Mouse (Mus musculus) embryonic facial prominence, embryonic 11.5 days (tissue): Measurements from ENCODE around the gene Sgms2. TPM values are rescaled to one million over a fixed set of nuclear protein-coding genes. Genes with fewer than 3 reads are reported as not detected.
A peak's percentile ranks its signal among the peaks of the same experiment; 100 is the strongest.

ENCODE experiments used
- ATAC-seq: fragments of 200-750 bp; cut with Nextera tagmentation; replicated peaks from 2 replicates; pipeline ENCODE4 v1.8.0; 2017; ENCODE audit warnings: low read depth; ENCODE audit not compliant: insufficient number of reproducible peaks, low FRiP score, low TSS enrichment
- DNase-seq: peaks from one replicate; pipeline ENCODE4 v3.0.0-alpha.2; 2015; ENCODE audit warnings: low spot score
- H3K27ac ChIP-seq: fragments of 300-500 bp; sonication (generic); replicated peaks from 2 replicates; pipeline ENCODE4 v1.5.1; 2014; ENCODE audit warnings: mild to moderate bottlenecking, low read depth, low read length, control low read depth
- H3K27me3 ChIP-seq: fragments of 300-500 bp; sonication (generic); 2 replicates; pipeline ENCODE4 v1.6.1; 2014; ENCODE audit warnings: mild to moderate bottlenecking, low read length, moderate library complexity, mixed read lengths; ENCODE audit not compliant: control insufficient read depth, insufficient read depth
- H3K36me3 ChIP-seq: fragments of 300-500 bp; sonication (generic); replicated peaks from 2 replicates; pipeline ENCODE4 v1.6.1; 2014; ENCODE audit warnings: low read depth, mild to moderate bottlenecking, low read length, moderate library complexity, mixed read lengths; ENCODE audit not compliant: control insufficient read depth, insufficient read depth
- H3K4me1 ChIP-seq: fragments of 300-500 bp; sonication (generic); 2 replicates; pipeline ENCODE4 v1.6.1; 2014; ENCODE audit warnings: low read length, mixed read lengths; ENCODE audit not compliant: control insufficient read depth, insufficient read depth
- H3K4me2 ChIP-seq: fragments of 300-500 bp; sonication (generic); 2 replicates; pipeline ENCODE4 v1.6.1; 2014; ENCODE audit warnings: low read depth, mild to moderate bottlenecking, control low read depth, low read length, moderate library complexity
- H3K4me3 ChIP-seq: fragments of 300-500 bp; sonication (generic); 2 replicates; pipeline ENCODE4 v1.5.1; 2014; ENCODE audit warnings: low read depth, low read length, control low read depth
- H3K9ac ChIP-seq: fragments of 300-500 bp; sonication (generic); replicated peaks from 2 replicates; pipeline ENCODE4 v1.6.1; 2014; ENCODE audit warnings: mild to moderate bottlenecking, control low read depth, low read length
- H3K9me3 ChIP-seq: fragments of 300-500 bp; sonication (generic); replicated peaks from 2 replicates; pipeline ENCODE4 v1.6.1; 2016; ENCODE audit warnings: mild to moderate bottlenecking, low read length, inconsistent platforms, mixed read lengths; ENCODE audit not compliant: control insufficient read depth
- WGBS: fragments of 180-500 bp; shearing (Covaris S2); extraction: QIAGEN DNeasy Blood & Tissue Kit; methylation state at CpG from one replicate; pipeline ENCODE4 v1.1.7; 2014; 5-methylcytosine and 5-hydroxymethylcytosine counted together
- polyA plus RNA-seq: library from polyadenylated mRNA; unstranded; fragments of >200 nt; fragmentation: Nextera tagmentation; extraction: Ambion mirVana; gene quantifications from 2 replicates; pipeline ENCODE4 v1.2.1, GENCODE M21; 2014

Gene Sgms2
- polyA plus RNA-seq, 1 experiment from 2014 or later, result 0.46 TPM

- no peaks in the 10 kb centered on the region for H3K4me1 ChIP-seq
- no peak overlapping the region for H3K27ac ChIP-seq
- peak; percentile 30 for DNase-seq
- no peak for ATAC-seq
- H3K9me3 ChIP-seq, result no peaks in the 10 kb centered on the region
- WGBS, result 39% methylated on average over 10 of the region's 10 CpGs
- no peaks in the 10 kb centered on the region for H3K27me3 ChIP-seq
- H3K4me2 ChIP-seq, result peak overlapping the region; percentile 69
- H3K9ac ChIP-seq, result no peak overlapping the region
- H3K36me3 ChIP-seq, result no peaks in the 10 kb centered on the region
- peak overlapping the region; percentile 69 for H3K4me3 ChIP-seq
Observed at GRCm38 (mm10) chr3:131272374-131273100, 218.7 kb downstream of the Sgms2 start.

- Histone ChIP-seq H3K27me3 (no peaks in the 10 kb centered on the region), H3K4me3 (peak within 1 kb of the TSS; percentile 69)
- WGBS, result under 1% methylated on average over 51 of the region's 54 CpGs
Observed at GRCm38 (mm10) chr3:131271559-131272373, 219.4 kb downstream of the Sgms2 start, which contains the start of gene Hadh. Gene Hadh (minus strand): TSS chr3:131272101.

GRCm38 (mm10) chr3:131271157-131271556 lies 220.1 kb downstream of the Sgms2 start:
- Histone ChIP-seq H3K4me2 (peak overlapping the region; percentile 69), H3K9me3 (no peaks in the 10 kb centered on the region), H3K36me3 (no peaks in the 10 kb centered on the region), H3K4me3 (peak overlapping the region; percentile 69), H3K4me1 (no peaks in the 10 kb centered on the region), H3K27ac (no peak overlapping the region), H3K9ac (peak overlapping the region; percentile 70; the same call in 1 of the 2 replicates), H3K27me3 (no peaks in the 10 kb centered on the region)
- DNase-seq (peak; percentile 68), ATAC-seq (no peak)
- 9% methylated on average over 8 of the region's 8 CpGs for WGBS

More at GRCm38 (mm10) chr3:131271559-131272373, 219.4 kb downstream of the Sgms2 start, which contains the start of gene Hadh:
- Histone ChIP-seq H3K4me2 (peak within 1 kb of the TSS; percentile 69), H3K9ac (peak within 1 kb of the TSS; percentile 70), H3K9me3 (no peaks in the 10 kb centered on the region), H3K27ac (peak within 1 kb of the TSS; percentile 43; the same call in 1 of the 2 replicates), H3K36me3 (no peaks in the 10 kb centered on the region), H3K4me1 (no peaks in the 10 kb centered on the region)
- ATAC-seq (peak; percentile 92), DNase-seq (peak; percentile 92)

GRCm38 (mm10) chr3:131270381-131270780 lies 220.8 kb downstream of the Sgms2 start:
- no peak overlapping the region for H3K9ac ChIP-seq
- 37% methylated on average over 6 of the region's 6 CpGs for WGBS
- no peak overlapping the region for H3K27ac ChIP-seq
- H3K4me2 ChIP-seq, result no peak overlapping the region
- H3K4me3 ChIP-seq, result no peak overlapping the region
- H3K9me3 ChIP-seq, result no peaks in the 10 kb centered on the region
- no peaks in the 10 kb centered on the region for H3K27me3 ChIP-seq
- no peak for DNase-seq
- no peaks in the 10 kb centered on the region for H3K4me1 ChIP-seq
- no peaks in the 10 kb centered on the region for H3K36me3 ChIP-seq
- ATAC-seq, result no peak

Other genes starting within 250 kb of the Sgms2 start
- gene Hadh, start 219.3 kb downstream of the Sgms2 start, polyA plus RNA-seq, result 107 and 116 TPM in 2 replicates
- 1.4 and 2.4 TPM in 2 replicates for gene Cyp2u1, start 188.2 kb downstream of the Sgms2 start, polyA plus RNA-seq
- 104 and 109 TPM in 2 replicates for gene Papss1, start 73.4 kb upstream of the Sgms2 start, polyA plus RNA-seq